Mouse (Mus musculus): ENCODE results near the gene Myom1. TPM values are rescaled to one million over a fixed set of nuclear protein-coding genes. Genes with fewer than 3 reads are reported as not detected.

Gene Myom1
- polyA plus RNA-seq, 2 experiments, result 29.6 to 33.2 TPM

DNA sequence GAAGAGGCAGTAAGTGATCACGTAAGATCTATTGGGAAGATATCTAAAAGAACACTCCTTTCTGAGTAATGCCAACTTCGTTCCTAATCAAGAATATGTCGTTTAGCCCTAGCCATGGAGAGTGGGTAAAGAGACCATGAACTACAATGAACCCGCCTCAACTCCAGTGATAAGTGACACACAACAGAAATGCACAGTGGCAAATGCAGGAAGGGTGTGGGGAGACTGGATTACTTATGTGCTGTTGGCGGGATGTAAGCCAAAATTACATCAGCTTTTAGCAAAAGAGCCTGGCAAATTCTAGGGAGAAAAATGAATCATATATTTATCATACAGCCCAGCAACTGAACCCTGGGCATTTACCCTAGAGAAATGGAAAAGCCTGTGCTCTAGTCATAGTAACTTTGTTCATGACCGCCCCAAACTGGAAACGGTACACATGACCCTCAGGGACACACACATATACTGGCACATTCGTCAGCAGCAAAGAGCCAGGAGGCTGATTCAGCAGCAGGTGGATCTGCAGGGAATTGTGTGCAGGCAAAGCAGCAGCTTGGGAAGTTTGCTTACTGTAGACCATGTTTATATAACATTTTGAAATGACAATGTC is 121.7 kb downstream of the Myom1 start:
- 86% methylated on average over 8 of the region's 8 CpGs for WGBS
- H3K27me3 ChIP-seq (ENCODE audit: control insufficient read depth, insufficient read depth, low read length), result no peaks in the 10 kb centered on the region
- H3K9ac ChIP-seq (ENCODE audit: low read depth, low read length, severe bottlenecking), result no peak overlapping the region
- peaks cover 27% of the 10 kb centered on the region for H3K4me1 ChIP-seq (ENCODE audit: control insufficient read depth, insufficient read depth, low read length)
- no peak for TF ChIP-seq POLR2A (IDR thresholded peaks at IDR 0.05; ENCODE audit: borderline replicate concordance, extremely low read depth, insufficient read depth, insufficient read length)
- H3K4me3 ChIP-seq (replicated peaks; ENCODE audit: low read length), result no peak overlapping the region
- H3K9me3 ChIP-seq (ENCODE audit: control insufficient read depth, low read length), result no peaks in the 10 kb centered on the region
- no peak for DNase-seq (ENCODE audit: low spot score)
- ATAC-seq (ENCODE audit: low FRiP score, low read depth), result no peak
- H3K4me2 ChIP-seq (replicated peaks; ENCODE audit: low read depth, low read length, severe bottlenecking), result no peak overlapping the region
- H3K36me3 ChIP-seq (ENCODE audit: control insufficient read depth, insufficient read depth, low read length), result no peaks in the 10 kb centered on the region
- no peak overlapping the region for H3K27ac ChIP-seq (replicated peaks; ENCODE audit: low read depth, low read length)

DNA sequence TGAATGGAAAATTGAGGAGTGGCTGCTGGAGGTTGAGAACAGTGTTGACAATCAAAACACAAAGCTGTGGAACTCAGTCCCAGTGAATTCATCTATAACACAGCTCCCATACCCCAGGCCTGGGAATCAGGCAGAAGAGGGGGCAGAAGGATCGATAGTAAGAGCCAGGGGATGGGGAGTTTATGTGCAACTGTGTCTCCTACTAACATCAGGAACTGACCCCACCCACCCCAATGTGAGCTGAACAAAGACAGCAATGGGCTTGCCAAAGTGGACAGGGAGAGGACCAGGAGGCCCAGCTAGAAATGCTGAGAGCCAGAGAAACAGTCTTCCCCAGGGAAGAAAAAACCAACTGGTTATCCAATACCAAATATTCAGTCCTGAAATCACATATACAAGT is 122.2 kb downstream of the Myom1 start:
- ATAC-seq (ENCODE audit: low FRiP score, low read depth), result no peak
- Histone ChIP-seq H3K4me1 (ENCODE audit: control insufficient read depth, insufficient read depth, low read length) (peaks cover 28% of the 10 kb centered on the region), H3K27ac (replicated peaks; ENCODE audit: low read depth, low read length) (no peak overlapping the region), H3K9ac (ENCODE audit: low read depth, low read length, severe bottlenecking) (no peak overlapping the region), H3K4me3 (replicated peaks; ENCODE audit: low read length) (no peak overlapping the region), H3K36me3 (ENCODE audit: control insufficient read depth, insufficient read depth, low read length) (no peaks in the 10 kb centered on the region), H3K27me3 (ENCODE audit: control insufficient read depth, insufficient read depth, low read length) (no peaks in the 10 kb centered on the region), H3K9me3 (ENCODE audit: control insufficient read depth, low read length) (no peaks in the 10 kb centered on the region), H3K4me2 (replicated peaks; ENCODE audit: low read depth, low read length, severe bottlenecking) (no peak overlapping the region)
- no peak for TF ChIP-seq POLR2A (IDR thresholded peaks at IDR 0.05; ENCODE audit: borderline replicate concordance, extremely low read depth, insufficient read depth, insufficient read length)
- DNase-seq (ENCODE audit: low spot score), result no peak
- 88% methylated on average over 1 of the region's 1 CpGs for WGBS

DNA sequence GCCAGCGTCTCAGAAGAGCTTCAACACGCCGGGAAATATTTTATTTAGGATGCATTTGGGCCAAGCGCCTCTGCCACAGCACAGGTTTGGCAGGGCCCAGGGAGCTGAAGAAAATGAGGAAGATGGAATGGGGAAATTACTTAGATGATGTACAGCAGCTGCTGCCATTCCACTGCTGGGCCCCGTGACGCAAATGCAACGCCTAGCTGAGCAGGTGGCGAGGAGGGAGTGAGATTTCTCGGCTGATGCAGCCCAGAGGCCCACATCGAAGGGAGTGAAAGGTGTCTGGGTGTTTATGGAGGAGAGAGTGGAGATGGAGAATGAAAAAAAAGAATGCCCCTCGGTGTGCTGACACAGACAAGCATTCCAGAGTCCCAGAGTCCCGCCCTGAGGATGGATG is 123.1 kb downstream of the Myom1 start:
- no peak for TF ChIP-seq POLR2A (IDR thresholded peaks at IDR 0.05; ENCODE audit: borderline replicate concordance, extremely low read depth, insufficient read depth, insufficient read length)
- Histone ChIP-seq H3K9ac (ENCODE audit: low read depth, low read length, severe bottlenecking) (no peak overlapping the region), H3K4me1 (ENCODE audit: control insufficient read depth, insufficient read depth, low read length) (peaks cover 34% of the 10 kb centered on the region), H3K9me3 (ENCODE audit: control insufficient read depth, low read length) (no peaks in the 10 kb centered on the region), H3K27ac (replicated peaks; ENCODE audit: low read depth, low read length) (no peak overlapping the region), H3K4me2 (replicated peaks; ENCODE audit: low read depth, low read length, severe bottlenecking) (no peak overlapping the region), H3K4me3 (replicated peaks; ENCODE audit: low read length) (no peak overlapping the region), H3K27me3 (ENCODE audit: control insufficient read depth, insufficient read depth, low read length) (no peaks in the 10 kb centered on the region), H3K36me3 (ENCODE audit: control insufficient read depth, insufficient read depth, low read length) (no peaks in the 10 kb centered on the region)
- DNase-seq (ENCODE audit: low spot score) (peak; percentile 28), ATAC-seq (ENCODE audit: low FRiP score, low read depth) (peak; percentile 16; the same call in 1 of the 2 replicates)
- WGBS, result 28% methylated on average over 12 of the region's 12 CpGs

DNA sequence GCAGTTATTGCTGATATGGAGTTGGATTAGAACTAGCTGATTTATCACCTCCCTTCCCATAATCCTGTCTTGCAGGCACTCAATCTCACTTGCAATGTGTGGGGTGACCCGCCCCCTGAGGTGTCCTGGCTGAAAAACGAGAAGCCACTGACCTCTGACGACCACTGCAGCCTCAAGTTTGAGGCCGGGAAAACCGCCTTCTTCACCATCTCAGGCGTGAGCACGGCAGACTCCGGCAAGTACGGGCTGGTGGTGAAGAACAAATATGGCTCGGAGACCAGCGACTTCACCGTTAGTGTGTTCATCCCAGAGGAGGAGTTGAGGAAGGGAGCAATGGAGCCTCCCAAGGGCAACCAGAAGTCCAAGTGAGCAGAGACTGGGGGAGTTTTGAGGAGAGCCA is 123.6 kb downstream of the Myom1 start:
- DNase-seq (ENCODE audit: low spot score), result no peak
- WGBS, result 56% methylated on average over 12 of the region's 12 CpGs

DNA sequence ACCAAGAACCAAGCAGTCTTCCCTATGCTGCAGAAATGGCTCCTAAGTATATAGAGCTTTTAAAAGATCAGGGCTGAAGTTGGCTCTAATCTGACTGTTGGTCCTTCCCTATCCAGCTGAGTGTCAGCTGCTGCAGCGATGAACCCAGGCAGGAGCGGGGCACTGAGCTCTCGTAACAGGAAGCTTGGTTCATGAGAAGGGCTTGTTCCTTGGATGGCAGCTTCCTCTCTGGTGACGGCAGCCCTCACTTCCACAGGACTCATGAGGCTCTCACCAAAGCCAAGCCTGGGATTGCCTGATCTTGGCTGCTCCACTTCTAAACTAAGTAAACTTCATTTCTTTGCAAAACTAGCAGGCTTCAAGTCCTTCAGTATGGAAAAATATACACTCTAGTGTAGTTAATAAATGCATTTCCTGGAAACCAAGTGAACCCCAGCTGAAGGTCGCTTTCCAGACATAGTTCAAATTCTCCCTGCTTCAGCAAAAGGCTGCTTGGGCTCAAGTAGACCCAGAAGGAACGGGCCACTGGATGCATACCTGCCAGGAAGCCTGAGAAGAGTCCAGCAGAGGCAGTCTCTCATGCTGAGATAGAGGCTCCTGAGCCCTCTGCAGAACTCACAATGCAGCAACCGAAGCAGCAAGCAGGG is 125.2 kb downstream of the Myom1 start:
- DNase-seq (ENCODE audit: low spot score), result no peak

More for the DNA sequence above, 123.6 kb downstream of the Myom1 start:
- no peak for ATAC-seq (ENCODE audit: low FRiP score, low read depth)
- Histone ChIP-seq H3K9ac (ENCODE audit: low read depth, low read length, severe bottlenecking) (no peak overlapping the region), H3K4me3 (replicated peaks; ENCODE audit: low read length) (no peak overlapping the region), H3K36me3 (ENCODE audit: control insufficient read depth, insufficient read depth, low read length) (no peaks in the 10 kb centered on the region), H3K27ac (replicated peaks; ENCODE audit: low read depth, low read length) (no peak overlapping the region), H3K27me3 (ENCODE audit: control insufficient read depth, insufficient read depth, low read length) (no peaks in the 10 kb centered on the region), H3K9me3 (ENCODE audit: control insufficient read depth, low read length) (no peaks in the 10 kb centered on the region), H3K4me1 (ENCODE audit: control insufficient read depth, insufficient read depth, low read length) (peaks cover 32% of the 10 kb centered on the region), H3K4me2 (replicated peaks; ENCODE audit: low read depth, low read length, severe bottlenecking) (no peak overlapping the region)
- no peak for TF ChIP-seq POLR2A (IDR thresholded peaks at IDR 0.05; ENCODE audit: borderline replicate concordance, extremely low read depth, insufficient read depth, insufficient read length)

More for the DNA sequence above, 125.2 kb downstream of the Myom1 start:
- TF ChIP-seq POLR2A (IDR thresholded peaks at IDR 0.05; ENCODE audit: borderline replicate concordance, extremely low read depth, insufficient read depth, insufficient read length), result no peak
- Histone ChIP-seq H3K27me3 (ENCODE audit: control insufficient read depth, insufficient read depth, low read length) (no peaks in the 10 kb centered on the region), H3K9ac (ENCODE audit: low read depth, low read length, severe bottlenecking) (no peak overlapping the region), H3K9me3 (ENCODE audit: control insufficient read depth, low read length) (no peaks in the 10 kb centered on the region), H3K27ac (replicated peaks; ENCODE audit: low read depth, low read length) (no peak overlapping the region), H3K4me2 (replicated peaks; ENCODE audit: low read depth, low read length, severe bottlenecking) (no peak overlapping the region), H3K36me3 (ENCODE audit: control insufficient read depth, insufficient read depth, low read length) (no peaks in the 10 kb centered on the region), H3K4me1 (ENCODE audit: control insufficient read depth, insufficient read depth, low read length) (peaks cover 30% of the 10 kb centered on the region), H3K4me3 (replicated peaks; ENCODE audit: low read length) (no peak overlapping the region)
- WGBS, result 64% methylated on average over 7 of the region's 7 CpGs
- no peak for ATAC-seq (ENCODE audit: low FRiP score, low read depth)

Measured in limb, embryonic 14.5 days (tissue).